Mouse (Mus musculus): ENCODE data around the gene Tex47. TPM values are rescaled to one million over a fixed set of nuclear protein-coding genes. Genes with fewer than 3 reads are reported as not detected.

Tex47 gene
- 0.05 TPM in 1 of 2 replicates, not detected in the other for polyA plus RNA-seq (2015; fragmentation: Nextera tagmentation; extraction: Ambion mirVana)

GRCm38 (mm10) chr5:7303819-7304218, at the start of gene Tex47:
Gene Tex47 (plus strand): TSS chr5:7304119.
- no peak within 1 kb of the TSS for H3K9ac ChIP-seq
- no peaks in the 10 kb centered on the region for H3K9me3 ChIP-seq (replicated peaks)
- H3K27ac ChIP-seq (replicated peaks), result no peak within 1 kb of the TSS
- WGBS (ENCODE audit: insufficient replicate concordance), result 43% methylated on average over 1 of the region's 1 CpGs
- no peaks in the 10 kb centered on the region for H3K36me3 ChIP-seq (replicated peaks)
- H3K4me2 ChIP-seq, result no peak within 1 kb of the TSS
- no peaks in the 10 kb centered on the region for H3K27me3 ChIP-seq
- ATAC-seq (ENCODE audit: insufficient read depth), result no peak
- H3K4me1 ChIP-seq (replicated peaks), result no peaks in the 10 kb centered on the region
- H3K4me3 ChIP-seq (replicated peaks), result no peak within 1 kb of the TSS

- no peaks in the 10 kb centered on the region for H3K4me1 ChIP-seq (replicated peaks)
- ATAC-seq (ENCODE audit: insufficient read depth), result no peak
- no peaks in the 10 kb centered on the region for H3K9me3 ChIP-seq (replicated peaks)
- H3K9ac ChIP-seq, result no peak overlapping the region
- H3K4me2 ChIP-seq, result no peak overlapping the region
- no peaks in the 10 kb centered on the region for H3K27me3 ChIP-seq
- H3K27ac ChIP-seq (replicated peaks), result no peak overlapping the region
- 58% methylated on average over 7 of the region's 7 CpGs for WGBS (ENCODE audit: insufficient replicate concordance)
- no peaks in the 10 kb centered on the region for H3K36me3 ChIP-seq (replicated peaks)
- H3K4me3 ChIP-seq (replicated peaks), result no peak overlapping the region
Observed at GRCm38 (mm10) chr5:7276659-7277455, 27.1 kb upstream of the Tex47 start.

DNA sequence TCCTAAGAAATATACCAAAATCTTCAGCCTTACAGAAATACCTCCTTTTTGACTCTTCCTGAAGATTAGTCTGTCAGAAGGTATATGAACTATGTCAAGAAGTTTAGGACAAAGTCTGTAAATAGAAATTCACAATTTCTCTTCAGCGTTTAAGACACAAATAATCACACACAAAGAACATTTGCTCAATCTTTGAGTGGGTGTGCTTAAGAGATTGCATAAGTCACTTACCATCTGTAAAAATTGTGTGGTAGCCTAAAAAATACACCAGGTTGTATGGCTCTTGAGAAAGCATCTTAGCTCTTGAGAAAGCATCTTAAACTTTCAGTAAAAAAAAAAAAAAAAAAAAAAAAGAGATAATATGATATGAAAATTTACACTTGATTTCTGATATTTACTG, 19.6 kb upstream of the Tex47 start:
- H3K9me3 ChIP-seq (replicated peaks), result no peaks in the 10 kb centered on the region
- H3K27me3 ChIP-seq, result no peaks in the 10 kb centered on the region
- no peak overlapping the region for H3K27ac ChIP-seq (replicated peaks)
- 74% methylated on average over 1 of the region's 1 CpGs for WGBS (ENCODE audit: insufficient replicate concordance)
- no peak overlapping the region for H3K9ac ChIP-seq
- no peaks in the 10 kb centered on the region for H3K36me3 ChIP-seq (replicated peaks)
- H3K4me1 ChIP-seq (replicated peaks), result no peaks in the 10 kb centered on the region
- H3K4me2 ChIP-seq, result no peak overlapping the region
- ATAC-seq (ENCODE audit: insufficient read depth), result no peak
- no peak overlapping the region for H3K4me3 ChIP-seq (replicated peaks)

DNA sequence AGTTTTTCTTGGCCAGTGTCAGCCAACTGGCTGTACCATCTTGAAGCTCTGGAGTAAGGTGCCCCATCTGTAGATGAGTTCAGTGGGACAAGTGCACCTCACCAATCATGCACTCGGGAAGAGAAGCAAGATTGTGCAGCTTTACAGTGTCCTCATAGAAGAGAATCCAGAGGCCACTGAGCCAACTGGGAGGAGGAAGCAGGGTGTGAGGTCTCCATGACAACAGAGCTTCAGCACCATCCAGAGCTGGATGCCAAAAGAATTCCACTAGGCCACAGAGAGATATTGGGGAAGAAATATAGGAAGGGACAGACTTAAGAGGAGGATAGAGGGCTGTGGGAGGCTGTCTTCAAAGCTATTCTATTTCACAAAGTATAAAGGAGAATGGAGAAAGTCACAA, 950 bp upstream of the Tex47 start:
- no peak overlapping the region for H3K4me2 ChIP-seq
- ATAC-seq (ENCODE audit: insufficient read depth), result no peak
- H3K9ac ChIP-seq, result no peak overlapping the region
- no peaks in the 10 kb centered on the region for H3K27me3 ChIP-seq
- H3K9me3 ChIP-seq (replicated peaks), result no peaks in the 10 kb centered on the region
- no peak overlapping the region for H3K4me3 ChIP-seq (replicated peaks)
- H3K4me1 ChIP-seq (replicated peaks), result no peaks in the 10 kb centered on the region
- no peak overlapping the region for H3K27ac ChIP-seq (replicated peaks)
- 55% methylated on average over 1 of the region's 1 CpGs for WGBS (ENCODE audit: insufficient replicate concordance)
- H3K36me3 ChIP-seq (replicated peaks), result no peaks in the 10 kb centered on the region

GRCm38 (mm10) chr5:7325594-7325993, 21.7 kb downstream of the Tex47 start:
- Histone ChIP-seq H3K4me1 (replicated peaks) (no peaks in the 10 kb centered on the region), H3K4me2 (no peak overlapping the region), H3K27me3 (no peaks in the 10 kb centered on the region), H3K4me3 (replicated peaks) (no peak overlapping the region), H3K9me3 (replicated peaks) (no peaks in the 10 kb centered on the region), H3K9ac (no peak overlapping the region), H3K27ac (replicated peaks) (no peak overlapping the region), H3K36me3 (replicated peaks) (no peaks in the 10 kb centered on the region)
- no peak for ATAC-seq (ENCODE audit: insufficient read depth)
- WGBS (ENCODE audit: insufficient replicate concordance), result 66% methylated on average over 4 of the region's 4 CpGs

- peaks cover 15% of the 10 kb centered on the region for H3K27me3 ChIP-seq
- peak within 1 kb of the TSS; percentile 58 for H3K4me2 ChIP-seq
- no peaks in the 10 kb centered on the region for H3K36me3 ChIP-seq (replicated peaks)
- no peak within 1 kb of the TSS for H3K9ac ChIP-seq
- no peaks in the 10 kb centered on the region for H3K4me1 ChIP-seq (replicated peaks)
- no peak within 1 kb of the TSS for H3K27ac ChIP-seq (replicated peaks)
- ATAC-seq (ENCODE audit: insufficient read depth), result no peak
- no peaks in the 10 kb centered on the region for H3K9me3 ChIP-seq (replicated peaks)
- under 1% methylated on average over 50 of the region's 50 CpGs for WGBS (ENCODE audit: insufficient replicate concordance)
- peak within 1 kb of the TSS; percentile 41 for H3K4me3 ChIP-seq (replicated peaks)
Observed at GRCm38 (mm10) chr5:7344145-7345010, 40.5 kb downstream of the Tex47 start, which contains the start of gene Zfp804b. Gene Zfp804b (minus strand): TSS chr5:7344756.

- no peak overlapping the region for H3K9ac ChIP-seq
- ATAC-seq (ENCODE audit: insufficient read depth), result no peak
- no peaks in the 10 kb centered on the region for H3K9me3 ChIP-seq (replicated peaks)
- H3K4me1 ChIP-seq (replicated peaks), result no peaks in the 10 kb centered on the region
- peak overlapping the region; percentile 41; the same call in 1 of the 2 replicates for H3K4me3 ChIP-seq (replicated peaks)
- peaks cover 15% of the 10 kb centered on the region for H3K27me3 ChIP-seq
- no peak overlapping the region for H3K27ac ChIP-seq (replicated peaks)
- H3K4me2 ChIP-seq, result peak overlapping the region; percentile 58
- WGBS (ENCODE audit: insufficient replicate concordance), result 2% methylated on average over 11 of the region's 11 CpGs
- no peaks in the 10 kb centered on the region for H3K36me3 ChIP-seq (replicated peaks)
Observed at GRCm38 (mm10) chr5:7345011-7345389, 41.1 kb downstream of the Tex47 start.

Other genes starting within 250 kb of the Tex47 start
- 0.03 and 0.14 TPM in 2 replicates for gene Zfp804b, start 40.6 kb downstream of the Tex47 start, polyA plus RNA-seq (2015; fragmentation: Nextera tagmentation; extraction: Ambion mirVana)